20 mouse cellular contexts compared by ENCODE assay signal in genomic region chr2:117143106-117143505, GRCm38 (mm10).
"Had no signal": no experiment of that assay in that cellular context is flagged by ENCODE, and none has a peak within 500 bp of the region (broad histone marks: within the 10 kb centered on the region; RNA-seq: fewer than 3 reads in every experiment).

No protein-coding gene starts in this region.

- ATAC-seq: liver, postnatal 0 days; midbrain, embryonic 16.5 days had no signal

- H3K27ac ChIP-seq: liver, embryonic 15.5 days; midbrain, embryonic 10.5 days; midbrain, embryonic 12.5 days; neural tube, embryonic 13.5 days; neural tube, embryonic 15.5 days had no signal

- H3K36me3 ChIP-seq: liver, embryonic 15.5 days; midbrain, embryonic 10.5 days; midbrain, embryonic 12.5 days; neural tube, embryonic 13.5 days; neural tube, embryonic 15.5 days had no signal

- H3K9ac ChIP-seq: liver, embryonic 15.5 days; liver, postnatal 0 days; lung, embryonic 14.5 days; midbrain, embryonic 12.5 days; neural tube, embryonic 13.5 days; neural tube, embryonic 15.5 days had no signal

- DNase-seq: liver, postnatal 0 days; lung, embryonic 14.5 days; lung, postnatal 10 days; lung, postnatal 4 days; midbrain, embryonic 14.5 days; retina, postnatal 1 day; right cerebral cortex, adult 18-20 months; right cerebral cortex, postnatal 25 days; right cerebral cortex, postnatal 4 days; spleen, adult 18-20 months; thymus, adult 18-20 months; thymus, postnatal 25 days; thymus, postnatal 4 days had no signal

- H3K4me3 ChIP-seq: liver, embryonic 15.5 days; midbrain, embryonic 10.5 days; midbrain, embryonic 12.5 days; myocyte; neural tube, embryonic 13.5 days; neural tube, embryonic 15.5 days had no signal

- H3K27me3 ChIP-seq: liver, embryonic 15.5 days; midbrain, embryonic 12.5 days; neural tube, embryonic 13.5 days; neural tube, embryonic 15.5 days had no signal
